Mouse (Mus musculus): ENCODE data around the gene Tomm34.
"Not testable (repeated sequence)": the region's sequence is repeated elsewhere in the genome, so short reads cannot be mapped to it uniquely, and the experiment has no call there.

Gene Tomm34

GRCm38 (mm10) chr2:164076874-164077425, 6.0 kb upstream of the Tomm34 start:
- no peak for DNase-seq (ENCODE audit: low spot score)

GRCm38 (mm10) chr2:164075088-164075487, 4.1 kb upstream of the Tomm34 start:
- no peak for DNase-seq (ENCODE audit: low spot score)

GRCm38 (mm10) chr2:164073918-164074578, 3.1 kb upstream of the Tomm34 start:
- peak; percentile 99 for DNase-seq (ENCODE audit: low spot score)

GRCm38 (mm10) chr2:164073120-164073519, 2.2 kb upstream of the Tomm34 start:
- DNase-seq (ENCODE audit: low spot score) = no peak

- no peak for DNase-seq (ENCODE audit: low spot score)
These were observed 1.1 kb upstream of the Tomm34 start for GRCm38 (mm10) chr2:164072109-164072508.

GRCm38 (mm10) chr2:164071437-164071820, 460 bp upstream of the Tomm34 start:
- DNase-seq (ENCODE audit: low spot score) = not testable (repeated sequence)

GRCm38 (mm10) chr2:164070142-164070764, 716 bp downstream of the Tomm34 start, which contains the start of gene Stk4:
Gene Stk4, plus strand, starts transcription at chr2:164070322.
- no peak for DNase-seq (ENCODE audit: low spot score)

- DNase-seq (ENCODE audit: low spot score) = no peak
These were observed 11.2 kb downstream of the Tomm34 start for GRCm38 (mm10) chr2:164059634-164060235.

GRCm38 (mm10) chr2:164054671-164055070, 16.3 kb downstream of the Tomm34 start:
- no peak for DNase-seq (ENCODE audit: low spot score)

GRCm38 (mm10) chr2:164053767-164054166, 17.2 kb downstream of the Tomm34 start:
- DNase-seq (ENCODE audit: low spot score) = no peak

- DNase-seq (ENCODE audit: low spot score) = peak; percentile 23
These were observed 23.7 kb downstream of the Tomm34 start for GRCm38 (mm10) chr2:164047197-164047690.

GRCm38 (mm10) chr2:164041523-164041922, 29.4 kb downstream of the Tomm34 start:
- no peak for DNase-seq (ENCODE audit: low spot score)

- DNase-seq (ENCODE audit: low spot score) = no peak
These were observed 30.0 kb downstream of the Tomm34 start for GRCm38 (mm10) chr2:164040949-164041348.

GRCm38 (mm10) chr2:164038407-164039028, 32.5 kb downstream of the Tomm34 start:
- DNase-seq (ENCODE audit: low spot score) = no peak

GRCm38 (mm10) chr2:164036520-164037019, 34.4 kb downstream of the Tomm34 start:
- DNase-seq (ENCODE audit: low spot score) = no peak

- no peak for DNase-seq (ENCODE audit: low spot score)
These were observed 38.0 kb downstream of the Tomm34 start for GRCm38 (mm10) chr2:164032973-164033372.

- no peak for DNase-seq (ENCODE audit: low spot score)
These were observed 39.8 kb downstream of the Tomm34 start for GRCm38 (mm10) chr2:164031147-164031546.

- DNase-seq (ENCODE audit: low spot score) = no peak
These were observed 45.8 kb downstream of the Tomm34 start, which contains the start of gene Pabpc1l for GRCm38 (mm10) chr2:164025150-164025549. Gene Pabpc1l, plus strand, starts transcription at chr2:164025450.

- DNase-seq (ENCODE audit: low spot score) = no peak
These were observed 48.9 kb downstream of the Tomm34 start for GRCm38 (mm10) chr2:164022104-164022503.

- no peak for DNase-seq (ENCODE audit: low spot score)
These were observed 51.0 kb downstream of the Tomm34 start for GRCm38 (mm10) chr2:164019943-164020342.

- DNase-seq (ENCODE audit: low spot score) = no peak
These were observed 52.1 kb downstream of the Tomm34 start for GRCm38 (mm10) chr2:164018910-164019309.

- no peak for DNase-seq (ENCODE audit: low spot score)
These were observed 55.7 kb downstream of the Tomm34 start for GRCm38 (mm10) chr2:164015304-164015703.
